Mouse (Mus musculus) lung, postnatal 0 days (tissue): ENCODE measurements around the gene Hist1h2bp.

Experiments used
- CTCF ChIP-seq: IDR thresholded peaks from 2 replicates; pipeline ENCODE4 v1.5.1; 2016; ENCODE audit warnings: antibody characterized with exemption, mild to moderate bottlenecking
- EP300 ChIP-seq: IDR thresholded peaks from 2 replicates; pipeline ENCODE4 v1.6.1; 2016; ENCODE audit warnings: antibody characterized with exemption, mild to moderate bottlenecking, control low read depth

DNA sequence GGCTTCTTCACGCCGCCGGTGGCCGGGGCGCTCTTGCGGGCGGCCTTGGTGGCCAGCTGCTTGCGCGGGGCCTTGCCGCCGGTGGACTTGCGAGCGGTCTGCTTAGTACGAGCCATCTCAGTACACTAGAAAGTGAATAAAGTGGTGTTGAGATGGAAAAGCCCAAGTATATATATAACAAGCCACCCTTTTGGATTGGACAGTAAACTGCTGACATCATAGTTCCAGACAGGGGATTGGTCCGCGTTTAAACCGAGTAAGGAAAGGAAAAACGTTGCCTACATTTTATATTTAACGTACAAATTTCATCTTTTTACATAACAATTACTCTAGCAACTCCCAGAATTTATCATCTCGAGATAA, 4.0 kb upstream of the Hist1h2bp start, which contains the start of gene Hist1h3i:
- TF ChIP-seq CTCF (no peak), EP300 (no peak)
